Mouse (Mus musculus): ENCODE results near the gene Klhdc3.
A peak's percentile ranks its signal among the peaks of the same experiment; 100 is the strongest.

Gene Klhdc3

GRCm38 (mm10) chr17:46702100-46702499 lies 21.4 kb upstream of the Klhdc3 start:
- no peak for DNase-seq (ENCODE audit: low spot score)

- DNase-seq (ENCODE audit: low spot score) = no peak
Observed at GRCm38 (mm10) chr17:46701489-46701888, 20.8 kb upstream of the Klhdc3 start.

- no peak for DNase-seq (ENCODE audit: low spot score)
Observed at GRCm38 (mm10) chr17:46699912-46700311, 19.2 kb upstream of the Klhdc3 start.

DNA sequence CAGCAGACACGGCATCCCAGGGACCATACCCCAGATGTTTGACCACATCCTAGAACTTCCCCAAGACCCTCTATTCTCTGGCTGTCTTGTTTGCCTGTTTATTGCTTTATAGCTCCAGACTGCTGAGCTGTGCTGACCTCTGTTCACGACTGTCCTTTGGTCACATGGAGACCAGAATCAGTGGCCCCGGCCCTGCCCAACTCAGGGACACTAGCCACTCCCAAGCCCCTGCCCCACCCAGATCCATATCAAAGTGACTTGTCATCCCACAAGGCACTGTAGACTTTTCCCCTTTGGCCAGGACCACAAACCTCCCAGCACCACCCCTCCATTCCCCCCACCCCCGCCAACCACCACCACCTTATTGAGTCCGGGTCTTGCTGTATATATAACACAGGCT lies 18.5 kb upstream of the Klhdc3 start:
- DNase-seq (ENCODE audit: low spot score) = no peak

DNA sequence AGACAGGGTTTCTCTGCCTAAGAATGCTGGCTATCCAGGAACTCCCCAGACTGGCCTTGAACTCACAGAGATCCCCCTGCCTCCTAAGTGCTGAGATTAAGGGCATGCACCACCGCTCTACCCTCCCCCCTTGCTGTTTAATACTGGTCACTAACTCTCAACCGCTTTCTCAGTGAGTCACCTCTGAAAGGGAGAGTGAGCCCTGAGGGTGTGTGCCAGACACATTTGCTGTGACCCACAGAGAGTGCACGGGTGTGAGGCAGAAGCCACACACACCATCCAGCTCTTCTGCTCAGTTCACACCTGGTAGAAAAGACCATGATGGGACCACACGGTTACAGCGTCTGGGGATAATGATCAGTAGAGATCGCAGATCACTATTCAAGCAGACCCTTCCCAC lies 17.8 kb upstream of the Klhdc3 start:
- no peak for DNase-seq (ENCODE audit: low spot score)

DNA sequence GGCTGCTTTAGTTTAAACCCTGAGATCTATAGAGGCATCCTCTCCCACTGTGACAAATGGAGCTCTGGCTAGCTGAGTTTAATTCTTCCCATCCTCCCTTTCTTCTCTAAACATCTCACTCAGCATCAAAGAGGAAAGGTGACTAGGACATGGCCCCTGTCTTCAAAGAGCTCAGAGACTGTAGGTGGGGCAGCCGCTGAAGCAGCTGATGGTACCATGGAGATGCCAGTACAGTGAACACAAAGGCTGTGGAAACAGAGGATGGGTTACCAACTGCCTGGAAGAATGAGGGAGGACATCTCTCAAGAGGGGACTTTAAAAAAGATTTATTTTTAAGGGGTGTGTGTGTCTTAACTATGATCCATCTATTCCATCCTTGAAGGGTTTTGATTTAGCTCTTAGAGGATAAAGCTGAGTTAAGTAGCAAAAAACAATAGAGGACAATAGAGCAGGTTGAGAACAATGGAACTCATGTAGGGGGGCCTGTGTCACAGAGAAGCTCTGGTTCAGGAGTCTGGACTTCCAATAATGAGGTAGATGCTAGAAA lies 13.9 kb upstream of the Klhdc3 start:
- no peak for DNase-seq (ENCODE audit: low spot score)

GRCm38 (mm10) chr17:46691390-46691789 lies 10.7 kb upstream of the Klhdc3 start:
- DNase-seq (ENCODE audit: low spot score) = no peak

DNA sequence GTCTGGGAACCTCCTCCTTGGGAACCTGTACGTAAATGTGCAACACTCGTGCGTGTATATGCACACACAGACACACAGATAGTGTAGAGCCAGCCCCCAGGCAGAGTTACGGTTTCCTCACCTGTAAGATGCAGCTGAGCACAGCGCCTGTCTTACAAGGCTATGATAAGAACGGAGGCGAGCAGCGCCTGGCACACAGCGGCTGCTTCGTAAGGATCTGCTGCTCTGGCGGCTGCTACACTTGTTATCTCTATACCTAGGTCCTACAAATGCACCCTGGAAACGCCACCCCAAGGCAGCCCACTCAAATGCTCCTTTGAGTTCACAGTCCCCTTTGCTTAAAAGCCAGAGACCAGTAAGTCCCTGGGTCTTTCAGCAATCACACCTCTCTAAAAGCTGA lies 10.0 kb upstream of the Klhdc3 start:
- no peak for DNase-seq (ENCODE audit: low spot score)

DNA sequence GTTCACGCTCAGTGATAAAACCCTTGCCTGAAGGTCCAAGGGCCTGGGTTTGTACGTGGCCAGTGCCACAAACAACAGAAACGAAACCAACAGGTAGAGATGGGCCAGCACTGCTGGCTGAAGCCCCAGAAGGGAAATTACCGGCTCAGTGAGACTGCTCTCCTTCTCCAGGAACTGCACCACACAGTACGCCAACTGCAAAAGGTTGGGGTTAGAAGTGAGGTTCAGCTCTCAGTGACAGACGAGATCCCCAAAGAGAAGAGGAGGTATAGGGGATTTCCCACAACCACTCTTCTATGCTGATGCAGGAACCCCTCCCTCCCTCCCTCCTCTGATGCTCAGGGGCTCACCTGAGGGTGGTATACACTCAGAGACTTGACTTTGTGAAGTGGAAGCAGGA lies 5.2 kb upstream of the Klhdc3 start:
- no peak for DNase-seq (ENCODE audit: low spot score)

DNA sequence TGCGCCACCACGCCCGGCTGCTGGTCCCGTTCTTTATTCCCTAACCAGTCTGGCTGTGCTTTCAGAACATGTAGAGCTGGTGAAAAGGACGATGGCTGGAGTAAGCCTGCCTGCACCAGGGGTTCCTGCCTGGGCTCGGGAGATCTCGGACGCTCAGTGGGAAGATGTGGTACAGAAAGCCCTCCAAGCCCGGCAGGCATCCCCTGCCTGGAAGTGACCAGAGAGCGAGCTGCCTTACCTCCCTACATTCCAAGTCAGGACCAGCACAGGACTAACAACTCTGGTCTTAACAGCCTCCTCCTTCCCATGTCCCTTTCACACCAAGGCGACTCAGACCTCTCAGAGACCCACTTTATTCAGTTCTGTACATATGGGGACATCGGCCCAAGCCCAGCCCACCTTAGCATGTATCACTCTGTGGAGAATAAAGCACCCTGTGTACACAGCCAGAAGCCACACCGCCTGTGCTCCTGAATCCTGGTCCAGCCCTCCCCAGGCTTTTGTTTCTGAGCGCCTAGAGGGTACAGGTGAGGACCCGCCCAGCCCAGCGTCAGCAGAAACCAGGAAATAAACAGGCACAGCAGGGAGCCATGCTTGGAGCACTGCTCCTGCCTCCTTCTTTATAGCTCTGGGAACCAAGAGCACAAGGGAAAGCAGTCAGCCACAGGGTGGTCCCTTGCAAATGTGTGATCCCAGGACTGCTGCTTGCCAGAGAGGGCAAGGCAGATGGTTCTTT lies 2.1 kb upstream of the Klhdc3 start:
- DNase-seq (ENCODE audit: low spot score) = no peak

DNA sequence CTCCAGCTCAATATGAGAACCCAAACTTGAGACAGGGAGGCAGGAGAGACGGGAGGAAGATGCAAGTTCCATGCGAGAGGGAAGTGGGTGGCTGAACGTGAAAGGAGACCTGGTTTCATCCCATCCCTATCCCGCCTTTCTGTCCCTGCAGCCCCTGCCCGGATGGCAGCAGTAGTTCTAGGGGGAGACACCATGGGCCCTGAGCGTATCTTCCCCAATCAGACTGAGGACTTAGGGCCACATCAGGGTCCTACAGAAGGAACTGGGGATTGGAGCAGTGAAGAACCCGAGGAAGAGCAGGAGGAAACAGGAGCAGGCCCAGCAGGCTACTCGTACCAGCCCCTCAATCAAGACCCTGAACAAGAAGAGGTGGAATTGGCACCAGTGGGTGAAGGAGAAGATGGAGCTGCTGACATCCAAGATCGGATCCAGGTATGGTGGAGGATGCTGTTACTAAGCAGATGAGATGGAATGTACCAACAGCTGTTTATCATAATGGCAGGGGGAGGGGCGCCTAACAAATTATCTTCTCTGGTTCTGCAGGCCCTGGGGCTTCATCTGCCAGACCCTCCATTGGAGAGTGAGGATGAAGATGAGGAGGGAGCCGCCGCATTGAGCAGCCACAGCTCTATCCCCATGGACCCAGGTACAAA lies 878 bp upstream of the Klhdc3 start:
- DNase-seq (ENCODE audit: low spot score) = no peak

DNA sequence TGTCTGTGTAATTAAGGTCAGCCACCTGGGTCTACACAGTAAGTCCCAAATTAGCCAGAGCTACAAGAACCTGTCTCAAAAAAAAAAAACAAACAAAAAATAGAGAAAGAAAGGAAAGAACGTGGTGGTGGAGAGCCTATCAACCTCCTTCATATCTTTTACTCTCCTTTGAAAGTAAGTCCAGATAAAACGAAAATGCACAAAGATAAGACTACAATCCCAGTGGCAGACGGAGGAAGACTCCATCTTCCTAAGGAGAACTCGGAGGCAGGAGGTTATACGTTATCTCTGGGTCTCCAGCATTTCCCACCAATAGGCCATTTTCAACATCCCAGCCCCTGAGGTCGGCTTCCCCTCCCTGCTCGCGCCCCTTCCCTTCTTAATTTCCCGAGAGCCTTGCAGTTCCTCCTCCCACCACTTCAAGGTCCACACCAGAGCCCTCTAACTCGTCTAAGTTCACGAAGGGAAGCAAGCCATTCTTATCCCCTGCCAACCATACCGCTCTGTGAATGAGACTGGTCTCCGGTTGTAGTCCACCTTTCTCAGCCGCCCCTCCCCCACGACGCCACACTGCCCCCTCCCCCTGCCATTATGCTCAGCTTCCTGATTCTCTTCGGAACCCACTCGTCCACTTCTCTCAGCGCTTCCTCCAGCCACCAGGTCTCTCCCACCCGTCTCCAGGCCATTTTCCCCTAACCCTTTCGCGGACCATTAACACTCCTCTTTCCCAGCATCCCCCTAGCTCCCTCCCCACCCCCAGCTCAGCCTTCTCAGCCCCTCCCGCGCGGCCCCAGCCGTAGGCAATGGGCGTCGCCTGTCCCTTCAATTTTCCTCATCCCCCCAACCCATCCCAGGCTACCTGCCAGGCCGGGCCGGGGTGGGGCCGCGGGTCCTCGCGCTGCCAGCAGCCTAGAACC lies 613 bp downstream of the Klhdc3 start:
- peak; percentile 57 for DNase-seq (ENCODE audit: low spot score)

DNA sequence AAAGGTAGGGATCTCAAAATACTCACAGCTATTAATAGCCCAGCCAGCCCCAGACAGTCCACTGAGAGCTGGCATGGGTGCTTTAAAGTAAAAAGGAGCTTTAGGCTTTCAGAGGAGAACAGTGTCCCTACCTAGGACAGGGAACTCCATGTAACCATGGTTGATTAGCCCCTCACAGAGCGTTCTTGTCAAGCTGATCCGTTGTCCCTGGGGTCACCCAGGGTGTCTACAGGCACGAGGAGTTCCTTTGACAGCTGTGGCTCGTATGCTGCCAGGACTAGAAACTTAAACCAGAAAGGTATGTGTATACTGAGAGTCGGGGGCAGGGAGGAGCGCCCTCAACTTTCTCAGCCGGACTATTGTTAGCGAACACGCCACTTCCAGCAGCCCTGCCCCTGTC lies 1.8 kb downstream of the Klhdc3 start:
- no peak for DNase-seq (ENCODE audit: low spot score)

DNA sequence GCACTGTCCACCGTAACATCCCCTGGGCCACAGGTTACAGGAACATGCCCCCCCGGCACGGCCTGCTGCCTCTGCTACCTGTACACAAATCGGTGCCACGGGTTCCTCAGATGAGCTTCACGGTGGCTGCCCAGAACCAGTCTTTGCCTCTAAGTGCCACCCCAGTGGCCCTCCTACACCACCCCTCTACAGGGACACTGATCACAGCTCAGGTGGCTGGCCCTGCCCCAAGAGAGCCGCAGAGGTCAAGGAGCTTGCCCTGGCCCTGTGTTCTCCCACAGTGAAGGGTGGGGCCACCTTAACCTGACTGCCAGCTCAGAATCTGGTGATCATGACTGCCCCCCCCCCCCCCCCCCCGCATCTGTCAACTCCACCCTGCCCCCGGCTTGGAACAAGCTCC lies 2.3 kb downstream of the Klhdc3 start, which contains the start of gene Mea1:
Gene Mea1, plus strand, starts transcription at position 378 of the 400 bp plus-strand sequence.
- DNase-seq (ENCODE audit: low spot score) = no peak

DNA sequence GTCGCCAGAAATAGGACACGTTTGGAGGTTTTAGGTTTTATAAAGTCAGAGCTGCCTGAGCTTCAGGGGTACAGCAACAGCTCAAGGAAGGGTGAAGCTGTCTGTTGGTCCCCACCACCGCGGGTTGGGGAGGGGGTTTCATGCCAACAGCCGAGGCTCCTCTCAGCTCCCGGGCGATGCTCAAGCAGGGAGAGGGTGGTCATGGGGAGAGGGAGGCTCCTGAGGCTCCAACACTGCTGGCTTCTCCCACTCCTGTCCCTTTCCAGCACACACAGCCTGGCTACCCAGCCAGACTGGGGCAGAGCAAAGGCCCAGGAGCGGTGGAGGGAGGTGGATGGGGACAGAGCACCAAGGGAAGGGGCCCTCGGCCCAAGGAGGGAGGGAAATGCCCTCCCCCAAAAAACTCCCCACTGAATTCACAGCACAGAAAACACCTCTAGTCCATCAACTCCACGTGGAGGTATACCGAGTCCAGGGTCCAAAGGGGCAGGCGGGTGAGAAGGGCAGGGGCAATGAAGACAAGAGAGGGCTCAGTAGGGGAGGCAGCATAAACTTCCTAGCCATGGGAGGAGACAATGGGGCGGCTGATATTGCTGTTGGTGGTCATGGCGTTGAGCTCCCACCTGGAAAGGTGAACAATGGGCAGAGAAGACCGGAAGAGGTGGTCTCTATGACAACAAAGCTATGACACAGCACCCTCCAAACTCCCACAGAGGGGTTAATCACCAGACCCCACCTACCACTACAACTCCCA lies 6.0 kb downstream of the Klhdc3 start:
- no peak for DNase-seq (ENCODE audit: low spot score)

- peak; percentile 97 for DNase-seq (ENCODE audit: low spot score)
Observed at GRCm38 (mm10) chr17:46673850-46674529, 6.7 kb downstream of the Klhdc3 start, which contains the start of gene Rrp36. Rrp36 (minus strand) TSS chr17:46674352.

DNA sequence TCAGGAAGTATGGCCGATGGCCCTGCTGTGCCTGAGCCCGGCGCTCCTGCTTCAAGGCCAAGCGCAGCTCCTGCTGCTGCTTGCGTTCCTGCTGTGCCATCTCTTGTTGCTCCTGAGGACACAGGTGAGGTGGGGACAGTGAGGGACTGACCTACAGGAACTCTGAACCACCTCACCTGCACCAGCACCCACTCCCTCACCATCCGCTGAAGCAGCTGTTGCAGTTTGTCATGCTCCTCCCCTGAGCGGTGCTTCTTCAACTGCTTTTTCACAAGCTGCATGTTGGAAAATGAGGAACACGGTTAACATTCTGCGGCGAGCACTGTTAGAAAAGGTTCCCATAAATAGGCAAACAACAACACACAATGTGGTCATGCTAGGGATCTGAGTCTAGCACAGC lies 10.8 kb downstream of the Klhdc3 start:
- DNase-seq (ENCODE audit: low spot score) = no peak

- no peak for DNase-seq (ENCODE audit: low spot score)
Observed at GRCm38 (mm10) chr17:46667712-46668111, 13.0 kb downstream of the Klhdc3 start.

- DNase-seq (ENCODE audit: low spot score) = peak; percentile 66
Observed at GRCm38 (mm10) chr17:46662730-46663129, 18.0 kb downstream of the Klhdc3 start.

- no peak for DNase-seq (ENCODE audit: low spot score)
Observed at GRCm38 (mm10) chr17:46661981-46662380, 18.7 kb downstream of the Klhdc3 start.

GRCm38 (mm10) chr17:46661351-46661750 lies 19.4 kb downstream of the Klhdc3 start:
- DNase-seq (ENCODE audit: low spot score) = no peak

Measured in adipocyte (in vitro differentiated cells).